In genomic region chr12:93136395-93136794, GRCm38 (mm10) we compare ENCODE assay signal across 23 mouse cellular contexts.
DNase-seq lines count a peak whose midpoint lies in the region; ATAC-seq and TF ChIP-seq lines count a peak whose summit lies in the region.
"Had no signal": no experiment of that assay in that cellular context is flagged by ENCODE, and none has a peak within 500 bp of the region (broad histone marks: within the 10 kb centered on the region; RNA-seq: fewer than 3 reads in every experiment).

No protein-coding gene starts in this region.

- peak; percentile 51 for ATAC-seq in hindbrain, embryonic 11.5 days (ENCODE audit: low FRiP score)
- ATAC-seq in hindbrain, embryonic 13.5 days (ENCODE audit: low FRiP score) = no peak
- no peak for ATAC-seq in hindbrain, postnatal 0 days
- ATAC-seq in hindbrain, embryonic 14.5 days (ENCODE audit: low FRiP score) = no peak; the same call in 1 of the 2 replicates
- ATAC-seq in midbrain, embryonic 12.5 days (ENCODE audit: low FRiP score, low read depth) = peak; percentile 34; the same call in 1 of the 2 replicates
- no peak for ATAC-seq in midbrain, postnatal 0 days (ENCODE audit: low FRiP score)
- ATAC-seq: forebrain, embryonic 13.5 days; forebrain, embryonic 15.5 days had no signal

- no peak overlapping the region for H3K4me3 ChIP-seq in hindbrain, embryonic 11.5 days (ENCODE audit: low read depth, low read length)
- H3K4me3 ChIP-seq in hindbrain, embryonic 13.5 days = no peak overlapping the region
- H3K4me3 ChIP-seq in hindbrain, postnatal 0 days (ENCODE audit: low read length) = no peak overlapping the region
- no peak overlapping the region for H3K4me3 ChIP-seq in hindbrain, embryonic 14.5 days (replicated peaks; ENCODE audit: low read length)
- H3K4me3 ChIP-seq in midbrain, embryonic 12.5 days = no peak overlapping the region
- H3K4me3 ChIP-seq in midbrain, postnatal 0 days (ENCODE audit: low read depth, low read length) = no peak overlapping the region
- H3K4me3 ChIP-seq in cerebellum, adult 2 months (replicated peaks; ENCODE audit: insufficient read depth, low read depth, low read length) = no peak overlapping the region
- H3K4me3 ChIP-seq: embryonic facial prominence, embryonic 13.5 days; embryonic facial prominence, embryonic 15.5 days; erythroblast, embryonic 14.5 days; forebrain, embryonic 10.5 days; forebrain, embryonic 13.5 days; forebrain, embryonic 15.5 days had no signal

- peak; percentile 8 for DNase-seq in hindbrain, embryonic 11.5 days (ENCODE audit: low spot score)
- peak; percentile 11 for DNase-seq in hindbrain, postnatal 0 days (ENCODE audit: low spot score)
- DNase-seq in hindbrain, embryonic 14.5 days (ENCODE audit: low spot score) = no peak
- no peak for DNase-seq in midbrain, postnatal 0 days (ENCODE audit: low spot score)
- peak; percentile 66 for DNase-seq in brain, embryonic 14.5 days (ENCODE audit: low read depth)
- DNase-seq in cerebellum, adult 2 months = no peak
- DNase-seq: adrenal gland, adult 2 months; adrenal gland, postnatal 10 days; adrenal gland, postnatal 25 days; cerebellum, adult 11-12 months; cerebellum, adult 8-10 months; cerebellum, adult 9-11 months; cerebellum, postnatal 14 days; cerebellum, postnatal 36 days; embryo, embryonic 11 days had no signal

- WGBS in hindbrain, embryonic 11.5 days = 70% methylated on average over 5 of the region's 5 CpGs
- WGBS in hindbrain, embryonic 13.5 days = 45% methylated on average over 5 of the region's 5 CpGs
- 38% methylated on average over 5 of the region's 5 CpGs for WGBS in hindbrain, postnatal 0 days
- WGBS in hindbrain, embryonic 14.5 days = 36% methylated on average over 5 of the region's 5 CpGs
- WGBS in midbrain, embryonic 12.5 days = 68% methylated on average over 5 of the region's 5 CpGs
- WGBS in midbrain, postnatal 0 days = 42% methylated on average over 5 of the region's 5 CpGs
- WGBS in cerebellum, adult 2 months = 41% methylated on average over 5 of the region's 5 CpGs

- no peaks in the 10 kb centered on the region for H3K27me3 ChIP-seq in hindbrain, embryonic 11.5 days (ENCODE audit: control insufficient read depth, insufficient read depth, low read length)
- H3K27me3 ChIP-seq in hindbrain, embryonic 13.5 days = no peaks in the 10 kb centered on the region
- no peaks in the 10 kb centered on the region for H3K27me3 ChIP-seq in hindbrain, postnatal 0 days (ENCODE audit: insufficient read depth, low read length)
- H3K27me3 ChIP-seq in hindbrain, embryonic 14.5 days (ENCODE audit: control insufficient read depth, insufficient read depth, low read length) = no peaks in the 10 kb centered on the region
- no peaks in the 10 kb centered on the region for H3K27me3 ChIP-seq in midbrain, embryonic 12.5 days
- H3K27me3 ChIP-seq in midbrain, postnatal 0 days (ENCODE audit: insufficient read depth, low read length) = no peaks in the 10 kb centered on the region
- no peaks in the 10 kb centered on the region for H3K27me3 ChIP-seq in cerebellum, adult 2 months (ENCODE audit: control insufficient read depth, insufficient read depth, low read length)
- H3K27me3 ChIP-seq: embryonic facial prominence, embryonic 13.5 days; embryonic facial prominence, embryonic 15.5 days; forebrain, embryonic 13.5 days; forebrain, embryonic 15.5 days had no signal

- no peak overlapping the region for H3K27ac ChIP-seq in hindbrain, embryonic 11.5 days (ENCODE audit: low read depth, low read length)
- no peak overlapping the region for H3K27ac ChIP-seq in hindbrain, embryonic 13.5 days
- no peak overlapping the region for H3K27ac ChIP-seq in hindbrain, postnatal 0 days
- no peak overlapping the region for H3K27ac ChIP-seq in hindbrain, embryonic 14.5 days
- no peak overlapping the region for H3K27ac ChIP-seq in midbrain, embryonic 12.5 days (replicated peaks)
- no peak overlapping the region for H3K27ac ChIP-seq in midbrain, postnatal 0 days (ENCODE audit: low read depth, low read length)
- H3K27ac ChIP-seq in cerebellum, adult 2 months (ENCODE audit: insufficient read depth, low read length) = no peak overlapping the region
- H3K27ac ChIP-seq: embryonic facial prominence, embryonic 13.5 days; embryonic facial prominence, embryonic 15.5 days; forebrain, embryonic 10.5 days; forebrain, embryonic 13.5 days; forebrain, embryonic 15.5 days had no signal

- H3K4me1 ChIP-seq in hindbrain, embryonic 11.5 days (replicated peaks; ENCODE audit: control insufficient read depth, insufficient read depth, low read length) = no peaks in the 10 kb centered on the region
- H3K4me1 ChIP-seq in hindbrain, embryonic 13.5 days (replicated peaks) = no peaks in the 10 kb centered on the region
- no peaks in the 10 kb centered on the region for H3K4me1 ChIP-seq in hindbrain, postnatal 0 days (ENCODE audit: insufficient read depth, low read length)
- no peaks in the 10 kb centered on the region for H3K4me1 ChIP-seq in hindbrain, embryonic 14.5 days (replicated peaks; ENCODE audit: control insufficient read depth, insufficient read depth, low read length)
- 0 out of 2 replicates have a peak, but pooled peaks cover 3% of the 10 kb centered on the region for H3K4me1 ChIP-seq in midbrain, embryonic 12.5 days
- H3K4me1 ChIP-seq in midbrain, postnatal 0 days (ENCODE audit: insufficient read depth, low read length) = no peaks in the 10 kb centered on the region
- no peaks in the 10 kb centered on the region for H3K4me1 ChIP-seq in cerebellum, adult 2 months (ENCODE audit: control insufficient read depth, insufficient read depth, low read length)
- H3K4me1 ChIP-seq: embryonic facial prominence, embryonic 13.5 days; embryonic facial prominence, embryonic 15.5 days; forebrain, embryonic 10.5 days; forebrain, embryonic 13.5 days; forebrain, embryonic 15.5 days had no signal

- H3K36me3 ChIP-seq in hindbrain, embryonic 11.5 days (ENCODE audit: control insufficient read depth, insufficient read depth, low read length) = no peaks in the 10 kb centered on the region
- H3K36me3 ChIP-seq in hindbrain, embryonic 13.5 days = no peaks in the 10 kb centered on the region
- no peaks in the 10 kb centered on the region for H3K36me3 ChIP-seq in hindbrain, postnatal 0 days (ENCODE audit: insufficient read depth, low read length)
- H3K36me3 ChIP-seq in hindbrain, embryonic 14.5 days (replicated peaks; ENCODE audit: control insufficient read depth, insufficient read depth) = no peaks in the 10 kb centered on the region
- H3K36me3 ChIP-seq in midbrain, embryonic 12.5 days = no peaks in the 10 kb centered on the region
- no peaks in the 10 kb centered on the region for H3K36me3 ChIP-seq in midbrain, postnatal 0 days (ENCODE audit: insufficient read depth, low read length)
- H3K36me3 ChIP-seq: embryonic facial prominence, embryonic 13.5 days; embryonic facial prominence, embryonic 15.5 days; forebrain, embryonic 10.5 days; forebrain, embryonic 15.5 days had no signal

- no peak for TF ChIP-seq CTCF in hindbrain, postnatal 0 days (IDR thresholded peaks at IDR 0.05; ENCODE audit: low read depth)
- no peak for TF ChIP-seq CTCF in midbrain, postnatal 0 days (IDR thresholded peaks at IDR 0.05)
- no peak for TF ChIP-seq CTCF in brain, embryonic 14.5 days (IDR thresholded peaks at IDR 0.05; ENCODE audit: borderline replicate concordance, extremely low read depth, insufficient read depth, insufficient read length)
- no peak for TF ChIP-seq CTCF in cerebellum, adult 2 months (IDR thresholded peaks at IDR 0.05; ENCODE audit: borderline replicate concordance, insufficient read depth, low read depth, low read length)

- no peak for TF ChIP-seq POLR2A in brain, embryonic 14.5 days (IDR thresholded peaks at IDR 0.05; ENCODE audit: borderline replicate concordance, extremely low read depth, insufficient read depth, insufficient read length, poor library complexity, severe bottlenecking)
- no peak for TF ChIP-seq POLR2A in cerebellum, adult 2 months (IDR thresholded peaks at IDR 0.05; ENCODE audit: borderline replicate concordance, insufficient read depth, low read length)

- H3K9me3 ChIP-seq in hindbrain, embryonic 11.5 days (ENCODE audit: control insufficient read depth, low read length) = no peaks in the 10 kb centered on the region
- no peaks in the 10 kb centered on the region for H3K9me3 ChIP-seq in hindbrain, embryonic 13.5 days
- H3K9me3 ChIP-seq in hindbrain, postnatal 0 days (ENCODE audit: low read length) = no peaks in the 10 kb centered on the region
- H3K9me3 ChIP-seq in hindbrain, embryonic 14.5 days (ENCODE audit: control insufficient read depth, low read length) = no peaks in the 10 kb centered on the region
- no peaks in the 10 kb centered on the region for H3K9me3 ChIP-seq in midbrain, embryonic 12.5 days
- no peaks in the 10 kb centered on the region for H3K9me3 ChIP-seq in midbrain, postnatal 0 days (ENCODE audit: low read length)
- H3K9me3 ChIP-seq: embryonic facial prominence, embryonic 13.5 days; embryonic facial prominence, embryonic 15.5 days; forebrain, embryonic 10.5 days; forebrain, embryonic 13.5 days had no signal

- H3K4me2 ChIP-seq in hindbrain, embryonic 11.5 days (replicated peaks; ENCODE audit: low read depth, low read length) = no peak overlapping the region
- H3K4me2 ChIP-seq in hindbrain, embryonic 13.5 days = no peak overlapping the region
- H3K4me2 ChIP-seq in hindbrain, postnatal 0 days (ENCODE audit: low read depth, low read length) = no peak overlapping the region
- no peak overlapping the region for H3K4me2 ChIP-seq in hindbrain, embryonic 14.5 days (replicated peaks)
- no peak overlapping the region for H3K4me2 ChIP-seq in midbrain, embryonic 12.5 days (replicated peaks)
- no peak overlapping the region for H3K4me2 ChIP-seq in midbrain, postnatal 0 days (ENCODE audit: low read depth, low read length, poor library complexity, severe bottlenecking)
- H3K4me2 ChIP-seq: embryonic facial prominence, embryonic 13.5 days; embryonic facial prominence, embryonic 15.5 days; forebrain, embryonic 13.5 days; forebrain, embryonic 15.5 days had no signal

- no peak overlapping the region for H3K9ac ChIP-seq in hindbrain, embryonic 11.5 days (ENCODE audit: low read depth, low read length)
- no peak overlapping the region for H3K9ac ChIP-seq in hindbrain, embryonic 13.5 days
- no peak overlapping the region for H3K9ac ChIP-seq in hindbrain, postnatal 0 days (replicated peaks; ENCODE audit: low read length)
- H3K9ac ChIP-seq in hindbrain, embryonic 14.5 days = no peak overlapping the region
- H3K9ac ChIP-seq in midbrain, embryonic 12.5 days (replicated peaks) = no peak overlapping the region
- no peak overlapping the region for H3K9ac ChIP-seq in midbrain, postnatal 0 days (replicated peaks; ENCODE audit: low read length, poor library complexity, severe bottlenecking)
- H3K9ac ChIP-seq: embryonic facial prominence, embryonic 13.5 days; embryonic facial prominence, embryonic 15.5 days; forebrain, embryonic 13.5 days; forebrain, embryonic 15.5 days had no signal

Comparison
In these comparisons a context has a peak if more than half of its experiments do, and no peak if none do; other contexts are left out.
1. ATAC-seq: peak in hindbrain, embryonic 11.5 days (single experiment) and midbrain, embryonic 12.5 days (single experiment); none in hindbrain, embryonic 13.5 days (single experiment), hindbrain, postnatal 0 days (single experiment), hindbrain, embryonic 14.5 days (single experiment) and midbrain, postnatal 0 days (single experiment).
2. DNase-seq: peak in hindbrain, embryonic 11.5 days (single experiment), hindbrain, postnatal 0 days (single experiment) and brain, embryonic 14.5 days (single experiment); none in hindbrain, embryonic 14.5 days (single experiment), midbrain, postnatal 0 days (single experiment) and cerebellum, adult 2 months (0 of 2).